Mouse (Mus musculus): Measurements from ENCODE around the gene Inpp4a.

Inpp4a gene

GRCm38 (mm10) chr1:37299540-37300491, at the start of gene Inpp4a:
TSS of gene Inpp4a (plus strand) at chr1:37299865.
- DNase-seq (ENCODE audit: low spot score) = peak; percentile 96

- DNase-seq (ENCODE audit: low spot score) = peak; percentile 79
These were observed 48.9 kb upstream of the Inpp4a start for GRCm38 (mm10) chr1:37250643-37251310.

- DNase-seq (ENCODE audit: low spot score) = no peak
These were observed 41.2 kb upstream of the Inpp4a start for GRCm38 (mm10) chr1:37258443-37258842.

GRCm38 (mm10) chr1:37272464-37272863, 27.2 kb upstream of the Inpp4a start:
- DNase-seq (ENCODE audit: low spot score) = peak; percentile 46

- DNase-seq (ENCODE audit: low spot score) = no peak
These were observed 13.1 kb upstream of the Inpp4a start for GRCm38 (mm10) chr1:37286556-37286955.

- DNase-seq (ENCODE audit: low spot score) = no peak
These were observed 11.9 kb upstream of the Inpp4a start for GRCm38 (mm10) chr1:37287748-37288147.

GRCm38 (mm10) chr1:37288181-37288935, 11.3 kb upstream of the Inpp4a start:
- no peak for DNase-seq (ENCODE audit: low spot score)

- DNase-seq (ENCODE audit: low spot score) = no peak
These were observed 10.7 kb upstream of the Inpp4a start for GRCm38 (mm10) chr1:37288941-37289340.

- DNase-seq (ENCODE audit: low spot score) = no peak
These were observed 3.3 kb upstream of the Inpp4a start for GRCm38 (mm10) chr1:37296414-37296813.

- DNase-seq (ENCODE audit: low spot score) = no peak
These were observed 761 bp upstream of the Inpp4a start for GRCm38 (mm10) chr1:37298904-37299303.

GRCm38 (mm10) chr1:37300650-37301049, 985 bp downstream of the Inpp4a start:
- DNase-seq (ENCODE audit: low spot score) = no peak

GRCm38 (mm10) chr1:37302801-37303200, 3.1 kb downstream of the Inpp4a start:
- DNase-seq (ENCODE audit: low spot score) = no peak

- DNase-seq (ENCODE audit: low spot score) = no peak
These were observed 6.1 kb downstream of the Inpp4a start for GRCm38 (mm10) chr1:37305691-37306287.

GRCm38 (mm10) chr1:37307586-37307985, 7.9 kb downstream of the Inpp4a start:
- DNase-seq (ENCODE audit: low spot score) = no peak

- no peak for DNase-seq (ENCODE audit: low spot score)
These were observed 8.5 kb downstream of the Inpp4a start for GRCm38 (mm10) chr1:37308021-37308742.

GRCm38 (mm10) chr1:37308743-37309100, 9.1 kb downstream of the Inpp4a start:
- DNase-seq (ENCODE audit: low spot score) = no peak

GRCm38 (mm10) chr1:37309939-37310515, 10.4 kb downstream of the Inpp4a start:
- no peak for DNase-seq (ENCODE audit: low spot score)

GRCm38 (mm10) chr1:37314338-37314737, 14.7 kb downstream of the Inpp4a start:
- no peak for DNase-seq (ENCODE audit: low spot score)

GRCm38 (mm10) chr1:37317644-37318285, 18.1 kb downstream of the Inpp4a start:
- DNase-seq (ENCODE audit: low spot score) = no peak

GRCm38 (mm10) chr1:37318558-37318957, 18.9 kb downstream of the Inpp4a start:
- DNase-seq (ENCODE audit: low spot score) = no peak

Data from ovary, postnatal 14 days (tissue).